In genomic region chr11:70649185-70649734, GRCm38 (mm10) we compare ENCODE assay signal across 10 mouse cellular contexts. TPM values are rescaled to one million over a fixed set of nuclear protein-coding genes. Genes with fewer than 3 reads are reported as not detected.
DNase-seq lines count a peak whose midpoint lies in the region; ATAC-seq and TF ChIP-seq lines count a peak whose summit lies in the region.
"Had no signal": no experiment of that assay in that cellular context is flagged by ENCODE, and none has a peak within 500 bp of the region (broad histone marks: within the 10 kb centered on the region; RNA-seq: fewer than 3 reads in every experiment).

No protein-coding gene starts in this region.

- H3K9me3 ChIP-seq in hindbrain, embryonic 12.5 days (replicated peaks) = no peaks in the 10 kb centered on the region
- H3K9me3 ChIP-seq in hindbrain, embryonic 11.5 days (ENCODE audit: control insufficient read depth, low read length) = no peaks in the 10 kb centered on the region
- H3K9me3 ChIP-seq in limb, embryonic 13.5 days = no peaks in the 10 kb centered on the region

- ATAC-seq in hindbrain, embryonic 12.5 days (ENCODE audit: low FRiP score) = no peak
- no peak for ATAC-seq in hindbrain, embryonic 11.5 days (ENCODE audit: low FRiP score)
- ATAC-seq in limb, embryonic 13.5 days (ENCODE audit: low FRiP score, low read depth) = no peak

- no peaks in the 10 kb centered on the region for H3K27me3 ChIP-seq in hindbrain, embryonic 12.5 days
- no peaks in the 10 kb centered on the region for H3K27me3 ChIP-seq in hindbrain, embryonic 11.5 days (ENCODE audit: control insufficient read depth, insufficient read depth, low read length)
- H3K27me3 ChIP-seq in limb, embryonic 13.5 days = no peaks in the 10 kb centered on the region

- 86% methylated on average over 8 of the region's 8 CpGs for WGBS in hindbrain, embryonic 12.5 days
- WGBS in hindbrain, embryonic 11.5 days = 85% methylated on average over 8 of the region's 8 CpGs
- WGBS in limb, embryonic 13.5 days = 74% methylated on average over 8 of the region's 8 CpGs

- H3K9ac ChIP-seq in hindbrain, embryonic 12.5 days = no peak overlapping the region
- H3K9ac ChIP-seq in hindbrain, embryonic 11.5 days (ENCODE audit: low read depth, low read length) = no peak overlapping the region
- H3K9ac ChIP-seq in limb, embryonic 13.5 days = peak overlapping the region; percentile 92; the same call in 1 of the 2 replicates

- peaks cover 51% of the 10 kb centered on the region for H3K4me1 ChIP-seq in hindbrain, embryonic 12.5 days
- H3K4me1 ChIP-seq in hindbrain, embryonic 11.5 days (replicated peaks; ENCODE audit: control insufficient read depth, insufficient read depth, low read length) = peaks cover 18% of the 10 kb centered on the region
- H3K4me1 ChIP-seq in bone marrow macrophage, adult 2 months (ENCODE audit: control insufficient read depth, insufficient read depth, low read length) = peaks cover 28% of the 10 kb centered on the region
- peaks cover 61% of the 10 kb centered on the region for H3K4me1 ChIP-seq in limb, embryonic 13.5 days

- DNase-seq in hindbrain, embryonic 11.5 days (ENCODE audit: low spot score) = no peak
- peak; percentile 28 for DNase-seq in 416B (ENCODE audit: low read depth)
- DNase-seq in c-Kit-positive CD71-positive TER-119-positive erythroid progenitor cells, embryonic 14.5 days (ENCODE audit: low spot score) = no peak
- DNase-seq in testis, postnatal 10 days (ENCODE audit: low spot score) = no peak
- DNase-seq in frontal cortex, postnatal 10 days (ENCODE audit: low spot score in 2 of 2) = no peak
- DNase-seq: cerebellum, postnatal 10 days had no signal

- H3K36me3 ChIP-seq in hindbrain, embryonic 12.5 days = peaks cover 52% of the 10 kb centered on the region
- H3K36me3 ChIP-seq in hindbrain, embryonic 11.5 days (ENCODE audit: control insufficient read depth, insufficient read depth, low read length) = 0 out of 2 replicates have a peak, but pooled peaks cover 7% of the 10 kb centered on the region
- H3K36me3 ChIP-seq in limb, embryonic 13.5 days = peaks cover 67% of the 10 kb centered on the region

- H3K4me3 ChIP-seq in hindbrain, embryonic 12.5 days = no peak overlapping the region; the same call in 1 of the 2 replicates
- H3K4me3 ChIP-seq in hindbrain, embryonic 11.5 days (ENCODE audit: low read depth, low read length) = no peak overlapping the region
- peak overlapping the region; percentile 92 for H3K4me3 ChIP-seq in bone marrow macrophage, adult 2 months (ENCODE audit: insufficient read depth, low read length)
- peak overlapping the region; percentile 91 for H3K4me3 ChIP-seq in limb, embryonic 13.5 days

- no peak for TF ChIP-seq POLR2A in bone marrow macrophage, adult 2 months (IDR thresholded peaks at IDR 0.05; ENCODE audit: borderline replicate concordance, low read depth, low read length)

- no peak overlapping the region for H3K27ac ChIP-seq in hindbrain, embryonic 12.5 days
- no peak overlapping the region for H3K27ac ChIP-seq in hindbrain, embryonic 11.5 days (ENCODE audit: low read depth, low read length)
- H3K27ac ChIP-seq in bone marrow macrophage, adult 2 months (ENCODE audit: insufficient read depth, low read depth, low read length) = no peak overlapping the region
- H3K27ac ChIP-seq in limb, embryonic 13.5 days = no peak overlapping the region
- H3K27ac ChIP-seq: heart, adult 2 months had no signal

- TF ChIP-seq CTCF in bone marrow macrophage, adult 2 months (IDR thresholded peaks at IDR 0.05; ENCODE audit: low read depth, low read length) = no peak

- peak overlapping the region; percentile 99; the same call in 1 of the 2 replicates for H3K4me2 ChIP-seq in hindbrain, embryonic 12.5 days (replicated peaks)
- no peak overlapping the region for H3K4me2 ChIP-seq in hindbrain, embryonic 11.5 days (replicated peaks; ENCODE audit: low read depth, low read length)
- H3K4me2 ChIP-seq in limb, embryonic 13.5 days (replicated peaks) = peak overlapping the region; percentile 99

RNA-seq across cellular contexts. Expression of gene Slc25a11, which starts 2.0 kb away (rescaled TPM):
- 145 and 148 TPM in 2 replicates for polyA plus RNA-seq in hindbrain, embryonic 12.5 days (2016; fragmentation: Nextera tagmentation; extraction: Ambion mirVana)
- 138 and 145 TPM in 2 replicates for polyA plus RNA-seq in hindbrain, embryonic 11.5 days (2014; fragmentation: Nextera tagmentation; extraction: Ambion mirVana)
- 99.9 and 110 TPM in 2 replicates for polyA plus RNA-seq in bone marrow macrophage, adult 2 months (2012; ENCODE audit: insufficient read depth, insufficient read length, missing spikeins)
- 165 and 173 TPM in 2 replicates for polyA plus RNA-seq in limb, embryonic 13.5 days (2015; fragmentation: Nextera tagmentation; extraction: Ambion mirVana)

RNA-seq across cellular contexts. Expression of gene Rnf167, which starts 2.2 kb away (rescaled TPM):
- polyA plus RNA-seq in hindbrain, embryonic 12.5 days (2016; fragmentation: Nextera tagmentation; extraction: Ambion mirVana) = 96.0 and 102 TPM in 2 replicates
- polyA plus RNA-seq in hindbrain, embryonic 11.5 days (2014; fragmentation: Nextera tagmentation; extraction: Ambion mirVana) = 86.6 and 94.3 TPM in 2 replicates
- polyA plus RNA-seq in bone marrow macrophage, adult 2 months (2012; ENCODE audit: insufficient read depth, insufficient read length, missing spikeins) = 70.1 and 76.6 TPM in 2 replicates
- polyA plus RNA-seq in limb, embryonic 13.5 days (2015; fragmentation: Nextera tagmentation; extraction: Ambion mirVana) = 120 and 129 TPM in 2 replicates

RNA-seq across cellular contexts. Expression of gene Pfn1, which starts 5.2 kb away (rescaled TPM):
- 1,190 and 1,267 TPM in 2 replicates for polyA plus RNA-seq in hindbrain, embryonic 12.5 days (2016; fragmentation: Nextera tagmentation; extraction: Ambion mirVana)
- 1,409 and 1,523 TPM in 2 replicates for polyA plus RNA-seq in hindbrain, embryonic 11.5 days (2014; fragmentation: Nextera tagmentation; extraction: Ambion mirVana)
- polyA plus RNA-seq in bone marrow macrophage, adult 2 months (2012; ENCODE audit: insufficient read depth, insufficient read length, missing spikeins) = 1,781 and 1,801 TPM in 2 replicates
- polyA plus RNA-seq in limb, embryonic 13.5 days (2015; fragmentation: Nextera tagmentation; extraction: Ambion mirVana) = 1,638 and 1,674 TPM in 2 replicates

RNA-seq across cellular contexts. Expression of gene Eno3, which starts 7.7 kb away (rescaled TPM):
- polyA plus RNA-seq in hindbrain, embryonic 12.5 days (2016; fragmentation: Nextera tagmentation; extraction: Ambion mirVana) = 14.9 and 18.5 TPM in 2 replicates
- 23.2 and 26.2 TPM in 2 replicates for polyA plus RNA-seq in hindbrain, embryonic 11.5 days (2014; fragmentation: Nextera tagmentation; extraction: Ambion mirVana)
- 4.7 and 7.4 TPM in 2 replicates for polyA plus RNA-seq in bone marrow macrophage, adult 2 months (2012; ENCODE audit: insufficient read depth, insufficient read length, missing spikeins)
- polyA plus RNA-seq in limb, embryonic 13.5 days (2015; fragmentation: Nextera tagmentation; extraction: Ambion mirVana) = 52.3 and 57.1 TPM in 2 replicates

RNA-seq across cellular contexts. Expression of gene Gp1ba, which starts 10.3 kb away (rescaled TPM):
- polyA plus RNA-seq in hindbrain, embryonic 12.5 days (2016; fragmentation: Nextera tagmentation; extraction: Ambion mirVana) = 0.10 and 0.38 TPM in 2 replicates
- 0.64 and 1.2 TPM in 2 replicates for polyA plus RNA-seq in hindbrain, embryonic 11.5 days (2014; fragmentation: Nextera tagmentation; extraction: Ambion mirVana)
- polyA plus RNA-seq in bone marrow macrophage, adult 2 months (2012; ENCODE audit: insufficient read depth, insufficient read length, missing spikeins) = not detected in 2 replicates
- 0.18 and 0.22 TPM in 2 replicates for polyA plus RNA-seq in limb, embryonic 13.5 days (2015; fragmentation: Nextera tagmentation; extraction: Ambion mirVana)

Comparison
In these comparisons a context has a peak if more than half of its experiments do, and no peak if none do; other contexts are left out.
1. H3K4me3 ChIP-seq: peak in bone marrow macrophage, adult 2 months (single experiment) and limb, embryonic 13.5 days (single experiment); none in hindbrain, embryonic 12.5 days (single experiment) and hindbrain, embryonic 11.5 days (single experiment).